Mouse (Mus musculus) thymus, adult 2 months (tissue): ENCODE measurements around the gene Net1.

ENCODE experiments used
- CTCF ChIP-seq: fragments of 200-500 bp; IDR thresholded peaks from 2 replicates; pipeline ENCODE4 v1.5.1; 2012; ENCODE audit warnings: mild to moderate bottlenecking, control low read depth, low read length, moderate library complexity, borderline replicate concordance; ENCODE audit not compliant: control insufficient read depth, poor library complexity, insufficient read depth; ENCODE audit errors: extremely low read depth
- POLR2A ChIP-seq: fragments of 200-500 bp; IDR thresholded peaks from 2 replicates; pipeline ENCODE4 v1.6.1; 2012; ENCODE audit warnings: mild to moderate bottlenecking, low read length, control low read depth, moderate library complexity; ENCODE audit not compliant: control insufficient read depth, poor library complexity, insufficient read depth; ENCODE audit errors: extremely low read depth

DNA sequence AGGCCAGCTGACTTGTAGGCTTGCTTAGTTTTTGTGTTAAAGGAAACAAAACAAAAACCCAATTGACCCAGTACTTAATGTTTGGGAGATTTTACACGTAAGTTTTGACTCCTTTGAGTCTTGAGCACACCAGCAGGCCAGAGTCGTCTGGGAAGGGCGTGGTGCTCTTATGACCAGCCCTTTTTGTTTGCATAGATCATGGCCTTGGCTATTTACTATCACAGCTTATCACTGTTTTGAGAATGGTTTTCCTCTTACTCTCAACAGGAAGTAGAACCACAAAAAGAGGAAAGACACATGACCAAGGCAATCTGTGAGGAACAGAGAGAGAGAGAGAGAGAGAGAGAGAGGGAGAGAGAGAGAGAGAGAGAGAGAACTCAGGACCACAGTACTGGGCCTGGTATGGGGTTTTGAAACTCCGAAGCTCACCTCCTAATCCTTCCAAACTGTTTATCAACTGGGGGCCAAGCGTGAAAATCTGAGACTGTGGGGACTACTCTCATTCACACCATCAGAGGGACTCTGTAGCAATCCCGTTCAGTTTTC, 10.8 kb downstream of the Net1 start:
- no peak for TF ChIP-seq POLR2A
- TF ChIP-seq CTCF = no peak
